Mouse (Mus musculus): ENCODE data around the gene Map3k4.

DNA sequence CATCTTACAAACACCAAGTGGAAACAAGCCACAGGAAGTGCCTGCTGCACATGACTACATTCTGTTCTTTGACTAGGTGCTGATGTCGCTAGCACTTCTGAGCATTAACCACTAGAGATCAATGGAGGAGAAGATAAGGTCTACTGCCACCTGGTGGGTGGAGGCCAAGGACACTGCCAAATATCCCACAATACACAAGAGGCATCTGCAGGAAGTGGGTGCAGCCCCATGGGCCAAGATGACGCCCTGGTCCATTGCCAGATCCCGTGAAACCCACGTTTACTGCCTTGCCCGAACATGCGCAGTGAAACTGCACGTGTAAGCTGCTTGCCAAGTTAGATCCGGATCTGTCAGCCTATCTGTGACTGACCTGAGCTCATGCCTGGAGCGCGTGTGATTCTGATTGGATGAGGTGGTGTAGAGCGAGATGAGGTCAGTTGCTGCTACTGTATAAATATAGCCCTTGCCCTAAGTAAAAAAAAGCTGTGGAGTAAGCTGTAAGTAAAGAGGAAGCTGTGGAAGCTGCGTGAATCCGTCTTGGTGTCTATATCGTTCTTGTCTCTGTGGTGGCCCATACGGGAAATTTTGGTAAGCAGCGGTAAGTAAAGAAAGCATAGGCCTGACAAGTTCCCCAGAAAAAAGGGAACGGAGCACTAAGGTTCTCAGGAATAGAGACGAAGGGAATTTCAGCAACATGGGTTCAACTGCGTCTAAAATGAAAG lies 68.7 kb downstream of the Map3k4 start:
- TF ChIP-seq CTCF (IDR thresholded peaks at IDR 0.05; ENCODE audit: control insufficient read depth, insufficient read depth, low read length) (peak; percentile 49), POLR2A (IDR thresholded peaks at IDR 0.05; ENCODE audit: borderline replicate concordance, control insufficient read depth, low read depth, low read length) (no peak)
